Mouse (Mus musculus) mesoderm, embryonic 11.5 days (tissue): ENCODE results near the gene Satb1.

ENCODE experiments used
- DNase-seq: peaks from one replicate; pipeline ENCODE4 v3.0.0-alpha.2; 2012; ENCODE audit warnings: low read depth, low spot score

The Satb1 gene

DNA sequence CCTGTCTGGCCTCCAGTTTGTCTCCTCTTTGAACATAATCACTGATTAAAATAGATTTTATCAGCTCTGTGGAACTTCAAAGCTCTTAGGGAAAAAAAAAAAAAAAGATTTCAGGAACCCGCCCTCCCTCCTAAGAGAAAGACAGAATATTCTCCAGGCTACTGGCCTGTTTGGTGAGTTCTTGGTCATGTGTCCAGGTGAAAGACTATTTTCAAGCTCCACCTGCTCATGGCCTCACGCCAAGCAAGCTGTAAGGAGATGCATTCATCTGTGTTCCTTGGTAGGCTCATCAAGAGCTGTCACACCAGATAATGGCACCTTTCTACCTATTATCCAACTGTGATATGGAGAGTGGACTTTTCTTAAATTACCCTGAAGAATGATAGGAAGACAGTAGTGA is 54.1 kb downstream of the Satb1 start:
- DNase-seq = no peak

DNA sequence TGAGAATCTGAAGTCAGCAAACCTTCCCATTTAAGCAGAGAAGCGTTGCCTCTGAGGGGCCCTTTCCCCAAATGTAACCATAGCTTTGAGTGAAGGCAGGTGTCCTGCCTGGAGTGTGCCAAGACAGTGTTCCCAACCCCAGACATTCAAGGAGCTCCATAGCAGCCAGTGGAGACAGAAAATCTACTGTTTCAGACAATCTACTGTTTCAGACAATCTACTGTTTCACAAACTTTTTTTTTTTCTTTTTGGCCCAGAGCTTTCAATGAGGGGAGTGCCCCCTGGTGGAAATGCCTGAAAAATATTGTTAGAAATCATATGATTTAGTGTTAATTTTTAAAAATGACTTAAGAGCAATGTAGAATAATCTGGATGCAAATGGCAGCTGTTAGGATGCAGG is 55.3 kb downstream of the Satb1 start:
- DNase-seq = no peak

DNA sequence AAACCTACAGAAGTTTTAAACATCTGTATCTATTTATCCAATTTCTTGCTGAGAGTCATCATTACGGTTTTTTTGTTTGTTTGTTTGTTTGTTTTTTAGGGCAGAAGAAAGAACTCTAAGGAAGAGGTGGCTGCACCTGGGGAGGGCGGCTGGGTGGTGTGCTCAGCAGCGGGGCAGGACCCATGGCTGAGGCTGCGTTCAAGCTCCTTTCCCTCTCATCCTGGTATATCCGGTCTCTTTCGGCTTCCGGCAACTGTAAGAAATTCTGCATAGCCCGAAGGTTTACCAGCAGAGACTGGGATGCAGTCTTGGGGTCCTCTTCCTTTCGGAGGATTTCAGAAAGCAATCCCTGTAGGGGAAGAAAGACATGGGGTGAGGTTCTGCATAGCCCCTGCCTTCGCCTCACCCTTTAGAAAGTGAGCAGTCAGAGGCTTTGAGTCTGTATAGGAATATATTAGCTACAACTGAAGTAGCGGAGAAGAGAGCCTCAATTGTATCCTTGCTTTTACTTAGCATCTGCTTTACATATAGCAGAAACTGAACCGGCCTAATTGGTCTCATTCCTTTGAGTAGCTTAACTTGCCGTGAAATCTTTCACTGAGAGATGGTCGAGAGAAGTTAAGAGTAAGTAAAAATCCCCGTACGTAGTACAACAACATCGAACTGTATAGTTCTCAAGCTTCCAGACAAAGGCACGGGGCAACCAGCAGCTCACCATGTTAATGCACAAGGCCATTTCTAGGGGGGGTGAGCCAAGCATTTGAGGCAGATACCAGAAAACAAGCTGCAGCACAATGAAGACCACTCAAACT is 57.8 kb downstream of the Satb1 start:
- peak; percentile 23 for DNase-seq

DNA sequence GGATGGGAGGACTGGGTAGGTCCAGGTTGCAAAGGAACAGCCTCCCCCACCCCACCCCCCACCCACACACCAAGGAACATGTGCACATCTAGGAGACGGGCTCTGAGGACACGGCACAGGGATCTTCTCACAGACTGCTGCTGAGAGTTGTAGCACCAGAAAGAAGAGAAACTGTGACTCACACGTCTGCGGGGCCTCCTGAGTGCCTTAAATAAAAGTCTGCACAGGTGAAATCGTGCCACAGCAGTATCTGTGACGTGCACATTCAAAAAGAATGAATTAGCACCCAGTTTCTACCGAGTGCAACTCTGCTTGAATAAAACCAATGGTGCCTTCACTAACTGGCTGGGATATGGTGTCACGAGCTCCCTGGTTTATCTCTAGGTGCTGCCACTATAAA is 69.5 kb downstream of the Satb1 start:
- no peak for DNase-seq

DNA sequence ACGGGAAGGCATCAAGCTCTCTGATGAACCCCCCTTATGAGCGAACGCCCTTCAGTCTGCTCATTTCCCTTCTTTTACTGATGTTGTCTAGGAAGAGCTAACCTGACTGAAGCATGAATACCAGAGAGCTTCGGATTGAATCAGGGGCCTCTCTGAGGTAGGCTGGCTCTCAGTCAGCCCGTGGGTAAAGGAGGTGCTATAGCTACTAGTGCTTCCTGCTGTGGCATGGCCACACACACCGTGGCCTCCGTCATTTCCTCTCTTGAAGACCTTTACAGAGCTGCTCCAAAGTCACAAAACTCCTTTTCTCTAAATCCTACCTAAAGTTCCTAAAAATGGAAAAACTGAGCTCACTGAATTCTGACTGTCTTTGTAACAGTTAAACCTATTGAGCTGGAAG is 70.6 kb downstream of the Satb1 start:
- DNase-seq = no peak

DNA sequence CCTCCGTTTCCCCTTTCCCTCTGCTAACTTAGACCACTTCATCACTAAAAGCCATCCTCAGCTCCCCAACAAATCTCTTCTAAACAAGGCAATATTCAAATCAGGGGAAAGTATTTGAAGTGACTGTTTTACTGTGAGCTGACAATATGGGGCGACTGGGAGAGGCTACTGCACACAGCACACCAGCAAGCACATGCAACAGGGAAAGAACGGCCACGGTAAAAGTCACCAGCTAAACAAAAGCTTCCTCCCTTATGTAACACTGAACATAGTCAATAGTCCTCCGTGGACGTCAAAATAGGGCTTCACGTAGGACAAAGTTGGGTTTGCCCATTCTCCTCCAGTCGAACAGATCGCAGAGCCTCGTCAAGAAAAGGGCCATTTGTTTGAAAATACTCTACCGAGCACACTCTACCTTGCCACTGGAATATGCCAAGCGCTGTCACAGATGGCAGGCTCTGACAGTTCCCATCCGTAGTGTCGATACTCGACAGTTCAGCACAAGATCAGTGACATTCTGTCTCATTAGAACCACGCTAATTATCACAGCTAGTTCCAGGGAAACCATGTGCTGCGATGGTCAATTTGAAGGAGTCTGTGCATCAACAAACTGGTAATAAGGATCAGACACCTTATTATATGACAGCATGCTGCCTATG is 72.0 kb downstream of the Satb1 start:
- DNase-seq = no peak

DNA sequence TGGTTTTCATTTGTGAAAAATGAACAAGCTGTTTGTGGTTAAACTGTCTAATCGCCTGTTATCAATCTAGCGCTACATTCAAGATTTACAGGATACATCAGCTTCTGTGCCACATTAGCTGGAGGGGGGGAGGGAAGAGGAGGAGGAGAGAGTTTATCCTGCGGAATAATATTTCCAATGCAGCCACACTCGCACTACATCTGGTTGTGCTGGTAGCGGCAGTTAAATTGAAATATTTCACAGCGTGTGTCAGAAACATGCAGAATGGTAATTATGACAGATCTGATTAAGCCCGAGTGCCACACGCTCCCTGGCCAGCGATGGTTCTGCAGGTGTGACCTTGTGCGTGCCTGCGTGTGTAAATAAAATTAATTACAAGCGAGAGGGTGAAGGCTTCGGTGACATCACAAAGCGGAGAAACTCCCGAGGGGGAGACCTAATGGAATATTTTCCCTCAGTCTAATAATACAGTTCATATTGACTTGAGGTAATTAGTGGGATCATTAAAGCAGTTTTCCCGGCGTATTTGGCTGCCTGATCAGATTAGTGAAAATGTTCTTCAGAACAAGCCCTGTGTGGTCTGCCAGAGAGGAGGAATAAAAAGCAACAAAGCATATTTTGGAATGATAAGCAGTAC is 72.7 kb downstream of the Satb1 start:
- peak; percentile 57 for DNase-seq

DNA sequence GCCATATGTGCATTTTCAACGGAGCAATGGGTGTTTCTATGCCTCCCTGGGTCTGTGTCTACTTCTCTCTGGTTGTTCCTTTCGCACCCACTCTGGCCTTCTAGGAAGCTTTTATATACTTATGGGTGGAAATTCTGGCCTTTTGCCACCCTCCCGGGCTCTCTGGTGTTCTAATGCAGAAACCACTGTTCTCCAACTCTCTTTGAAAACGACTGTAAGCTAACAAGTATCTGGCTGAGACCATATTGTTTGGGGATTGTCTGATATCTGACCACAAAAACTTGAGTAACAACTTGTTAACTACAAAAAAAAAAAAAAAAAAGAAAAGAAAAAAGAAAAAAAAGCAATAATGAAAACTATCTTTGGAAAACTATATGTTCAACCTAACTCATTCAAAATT is 73.6 kb downstream of the Satb1 start:
- DNase-seq = no peak

DNA sequence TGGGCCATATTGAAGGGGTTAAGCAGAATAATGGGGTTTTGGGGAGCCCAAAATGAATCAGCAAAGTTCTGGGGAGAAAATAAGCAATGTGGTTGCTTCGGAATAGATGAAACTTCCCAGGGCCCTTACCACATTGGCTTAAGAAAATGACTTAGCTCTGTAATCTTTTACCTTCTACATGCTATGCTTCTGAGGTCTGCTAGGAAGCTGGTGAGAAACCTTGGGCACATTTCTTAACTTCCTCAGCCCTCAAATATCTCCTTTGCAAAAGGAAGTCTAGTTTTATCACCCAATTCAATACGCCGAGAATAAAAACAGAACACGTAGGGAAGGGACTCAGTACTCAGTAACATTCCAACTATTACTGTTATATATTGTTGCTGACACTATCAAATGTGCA is 80.9 kb downstream of the Satb1 start:
- no peak for DNase-seq

DNA sequence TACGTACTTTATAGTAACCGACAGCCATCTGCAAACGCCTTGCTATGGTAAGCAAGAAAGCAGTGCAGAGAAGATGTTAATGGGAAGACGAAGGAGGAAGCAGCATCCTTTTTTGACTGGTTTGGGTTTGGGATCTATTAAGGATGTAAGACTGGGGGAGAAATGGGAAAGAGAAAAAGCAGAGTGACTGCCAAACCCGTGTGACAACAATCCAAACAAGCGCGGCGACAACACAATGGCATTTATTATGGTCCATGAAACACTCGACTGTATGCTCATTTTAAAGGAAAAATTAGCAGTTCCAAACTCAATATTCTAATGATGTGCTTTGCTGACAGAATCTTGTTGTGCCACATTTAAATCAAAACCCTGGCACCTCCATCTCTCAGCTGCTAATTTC is 85.9 kb downstream of the Satb1 start:
- DNase-seq = no peak

DNA sequence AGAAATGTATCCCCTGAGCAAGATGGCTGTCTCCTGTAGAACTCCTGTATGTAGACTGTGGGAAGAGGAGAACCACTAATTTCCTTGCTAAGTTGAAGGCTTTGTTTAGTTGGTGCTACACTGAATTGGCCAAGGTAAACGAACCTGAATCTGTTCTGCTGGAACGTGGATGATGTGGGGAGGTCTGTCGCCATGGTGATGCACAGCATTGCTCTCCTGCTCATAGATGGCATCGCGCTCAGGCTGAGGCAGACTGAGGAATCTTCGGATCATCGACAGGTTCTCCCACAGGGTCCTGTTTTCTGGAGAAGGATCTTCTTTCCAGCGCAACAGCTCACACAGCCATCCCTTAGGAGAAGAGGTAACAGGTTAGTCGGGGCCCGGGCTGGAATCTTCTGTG is 90.6 kb downstream of the Satb1 start:
- no peak for DNase-seq

DNA sequence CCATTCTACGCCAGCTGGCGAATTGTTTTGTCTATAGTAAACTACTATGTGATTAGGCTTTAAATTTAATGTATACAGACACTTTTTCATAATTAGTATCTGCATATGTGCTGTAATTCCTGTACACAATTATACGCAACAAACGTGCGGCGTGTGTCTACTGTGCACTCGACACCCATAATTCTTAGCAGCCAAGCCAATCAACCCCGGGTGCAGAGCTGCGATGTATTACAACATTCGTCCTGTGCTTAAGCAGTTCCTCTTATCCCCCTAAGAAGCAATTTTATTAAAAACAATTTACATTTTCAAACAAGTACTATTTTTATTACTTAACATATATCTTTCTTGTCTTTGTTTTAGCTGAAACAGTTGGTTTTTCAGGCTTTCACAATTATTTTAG is 92.0 kb downstream of the Satb1 start:
- DNase-seq = no peak

DNA sequence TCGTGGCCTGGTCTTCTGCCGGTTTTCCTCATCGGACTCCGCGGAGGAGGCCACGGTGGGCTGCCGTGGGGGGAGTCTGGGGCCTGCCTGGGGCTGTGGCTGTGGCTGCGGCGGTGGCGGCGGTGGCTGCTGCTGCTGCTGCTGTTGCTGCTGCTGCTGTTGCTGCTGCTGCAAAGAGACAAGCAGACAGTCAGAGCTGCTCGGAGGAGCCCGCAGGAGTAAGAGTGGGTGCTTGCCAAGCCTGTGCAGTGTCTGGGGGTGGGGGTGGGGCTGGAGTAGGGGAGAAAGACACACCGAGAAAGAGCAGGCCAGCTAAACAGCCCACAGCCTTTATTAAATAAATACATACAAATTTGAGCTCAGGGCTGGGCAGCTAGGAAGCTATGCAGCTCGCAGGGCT is 92.8 kb downstream of the Satb1 start:
- DNase-seq = no peak

DNA sequence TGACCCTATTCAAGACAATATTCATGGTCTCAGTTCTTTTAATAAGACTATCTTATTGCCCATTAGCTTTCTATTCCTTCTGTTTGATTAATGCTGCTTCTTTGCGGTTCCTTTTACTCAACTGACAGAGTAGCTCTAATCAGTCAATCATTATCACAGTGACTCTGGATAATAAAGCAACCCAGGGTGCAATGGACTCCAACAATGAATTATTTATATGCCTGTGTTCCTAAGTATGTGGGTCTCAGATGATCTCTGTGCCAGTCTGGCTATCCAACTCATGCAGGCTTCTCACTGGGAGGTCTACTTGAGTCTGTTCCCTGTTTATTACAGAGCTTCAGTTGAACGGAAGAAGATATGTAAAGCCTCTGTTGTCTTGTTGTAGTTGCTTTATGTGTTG is 108.6 kb downstream of the Satb1 start:
- no peak for DNase-seq

DNA sequence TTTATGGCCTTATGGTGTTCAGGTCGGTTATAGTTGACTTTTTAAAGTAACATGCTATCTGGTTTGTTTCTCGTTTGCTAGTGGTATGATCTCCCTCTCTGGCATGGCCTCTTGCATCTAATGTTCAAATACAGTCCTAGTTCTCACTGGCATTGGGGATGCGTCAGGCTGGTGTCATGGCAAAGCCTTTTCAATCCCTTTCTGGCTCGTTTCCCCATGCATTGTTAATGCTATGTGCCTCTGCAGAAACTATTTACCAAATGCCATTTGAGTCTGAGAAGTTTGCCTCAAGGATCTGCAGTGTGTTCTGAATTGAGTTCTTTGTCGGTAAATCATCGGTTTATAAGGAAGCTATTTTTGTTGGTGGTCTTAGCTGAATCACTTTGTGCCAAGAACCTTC is 137.4 kb downstream of the Satb1 start:
- no peak for DNase-seq

DNA sequence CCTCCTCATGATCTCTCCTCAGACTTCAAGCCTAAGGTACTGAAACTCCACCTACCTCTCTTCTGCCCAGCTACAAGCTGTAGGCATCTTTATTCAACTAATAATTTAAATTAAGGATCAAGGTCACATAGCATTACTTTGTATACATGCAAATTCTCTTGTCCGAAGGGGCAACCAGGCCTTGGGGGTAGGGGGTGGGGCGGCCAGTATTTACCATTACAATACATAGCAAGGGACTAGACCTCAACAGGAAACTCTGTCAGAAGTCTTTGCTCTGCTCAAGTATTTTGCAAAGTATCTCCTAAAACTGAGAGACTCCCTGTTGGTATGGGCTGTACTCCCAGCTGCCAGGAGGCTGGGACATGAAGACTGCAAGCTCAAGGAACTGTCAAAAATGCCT is 137.8 kb downstream of the Satb1 start:
- DNase-seq = no peak

DNA sequence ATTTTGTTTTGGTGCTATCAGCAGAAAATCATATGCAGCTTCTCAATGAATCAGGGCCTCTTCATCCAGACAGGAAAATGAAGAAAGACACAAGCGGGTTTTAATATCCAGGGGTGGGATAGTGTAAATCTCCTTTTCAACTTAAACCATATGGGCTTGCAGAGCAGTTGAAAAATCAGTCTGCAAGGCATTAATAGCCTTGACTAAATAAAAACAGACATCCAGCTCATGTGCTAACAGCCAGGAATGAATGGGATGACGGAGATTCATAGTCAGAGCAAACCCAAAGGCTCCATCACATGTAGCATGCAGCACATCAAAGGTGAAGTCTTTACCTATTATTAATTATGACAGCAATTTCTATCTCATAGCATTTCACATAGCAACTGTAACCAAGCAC is 142.6 kb downstream of the Satb1 start:
- peak; percentile 31 for DNase-seq

DNA sequence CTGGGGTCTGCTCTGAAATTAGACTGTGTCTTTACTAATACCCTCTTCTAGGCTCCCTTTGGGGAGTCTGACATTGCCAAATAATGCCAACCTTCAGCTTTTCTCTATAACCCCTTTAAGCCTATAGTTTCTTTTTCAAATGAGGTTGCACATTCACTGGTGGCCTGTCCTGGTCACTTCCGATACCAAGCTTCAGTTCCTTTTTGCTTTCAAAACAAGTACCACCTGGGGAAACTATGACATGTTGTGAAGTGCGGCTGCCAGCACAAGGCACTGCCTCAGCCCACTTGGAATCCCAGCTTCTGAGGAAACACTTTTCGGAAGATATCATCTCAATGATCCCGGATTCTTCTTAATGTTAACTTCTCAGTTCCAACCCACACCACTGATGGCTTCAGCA is 145.9 kb downstream of the Satb1 start:
- no peak for DNase-seq
